Mouse (Mus musculus): Measurements from ENCODE around the gene Trpm6. TPM values are rescaled to one million over a fixed set of nuclear protein-coding genes. Genes with fewer than 3 reads are reported as not detected.

The Trpm6 gene
- total RNA-seq, 1 experiment from 2014 or later = 0.65 TPM

Other genes starting within 250 kb of the Trpm6 start
- 105 and 142 TPM in 2 replicates for gene Ostf1, start 118.2 kb upstream of the Trpm6 start, total RNA-seq (2017)
- 6.4 and 13.1 TPM in 2 replicates for gene Nmrk1, start 118.0 kb upstream of the Trpm6 start, total RNA-seq (2017)
- 18.9 and 32.6 TPM in 2 replicates for gene Carnmt1, start 79.2 kb upstream of the Trpm6 start, total RNA-seq (2017)
- gene D030056L22Rik, start 36.8 kb upstream of the Trpm6 start, total RNA-seq (2017) = 32.3 and 32.8 TPM in 2 replicates

Measured in hematopoietic stem cell, adult 5-6 weeks (primary cell).